Mouse (Mus musculus): ENCODE data around the gene Ddx46.

DNA sequence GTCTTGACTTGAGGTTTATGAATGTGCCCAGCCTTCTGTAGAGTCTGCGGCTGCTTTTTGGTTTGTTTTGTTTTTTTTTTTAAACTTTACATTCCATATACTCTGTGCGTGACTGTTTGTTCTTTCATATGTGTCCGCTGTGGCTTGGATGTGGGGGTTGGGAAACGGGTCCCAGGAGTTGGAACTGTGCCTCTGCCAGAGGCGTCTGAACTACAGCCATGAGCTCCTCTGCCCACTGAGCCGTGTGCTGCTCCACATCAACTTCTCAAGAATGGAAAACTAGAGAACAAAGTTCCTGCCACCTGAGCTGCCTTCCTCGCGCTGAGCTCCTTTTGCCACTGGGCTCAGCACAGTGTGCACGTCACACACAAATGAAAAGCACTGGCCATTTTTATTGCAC is 47.4 kb downstream of the Ddx46 start:
- TF ChIP-seq TAL1 (IDR thresholded peaks at IDR 0.05; ENCODE audit: low read length) = no peak
- no peak for TF ChIP-seq GATA1 (IDR thresholded peaks at IDR 0.05; ENCODE audit: low read length)

Measured in erythroblast, embryonic 14.5 days (primary cell).